8 mouse cellular contexts compared by ENCODE assay signal in the genomic region with DNA sequence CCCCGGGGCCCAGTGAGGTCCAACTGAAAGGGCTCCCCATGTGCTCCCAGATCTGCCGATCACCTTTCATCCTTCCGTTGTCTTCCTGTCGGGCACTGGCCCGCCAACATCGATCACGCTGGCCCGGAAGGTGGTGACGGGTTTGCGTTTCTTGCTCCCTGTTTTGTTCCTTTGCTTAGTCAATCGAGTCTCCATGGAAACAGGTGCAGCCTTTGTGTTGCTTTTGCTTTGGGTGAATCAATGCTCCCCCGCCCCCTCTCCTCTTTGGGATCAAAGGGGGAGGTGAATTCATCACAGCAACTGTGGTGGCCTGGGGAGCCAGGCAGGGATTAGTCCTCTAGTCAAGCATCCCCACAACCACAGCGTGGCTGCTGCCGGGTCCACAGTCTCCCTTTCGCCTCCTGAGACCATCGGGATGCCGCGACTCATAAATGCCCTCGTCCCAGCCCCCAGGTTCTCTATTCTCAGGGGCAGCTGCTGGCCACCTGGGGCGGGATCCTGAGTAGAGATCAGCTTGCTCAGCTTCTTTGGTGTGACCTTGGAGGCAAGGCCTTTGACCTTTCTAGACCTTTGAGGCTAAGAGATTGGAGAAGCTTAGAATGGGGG. TPM values are rescaled to one million over a fixed set of nuclear protein-coding genes. Genes with fewer than 3 reads are reported as not detected.
DNase-seq lines count a peak whose midpoint lies in the region; ATAC-seq and TF ChIP-seq lines count a peak whose summit lies in the region.

No protein-coding gene starts in this region.

- peaks cover 49% of the 10 kb centered on the region for H3K27me3 ChIP-seq in G1E (ENCODE audit: insufficient read depth, low read length)
- no peaks in the 10 kb centered on the region for H3K27me3 ChIP-seq in forebrain, embryonic 12.5 days
- H3K27me3 ChIP-seq in limb, embryonic 10.5 days (ENCODE audit: low read depth, poor library complexity, severe bottlenecking) = no peaks in the 10 kb centered on the region

- peak overlapping the region; percentile 38 for H3K9ac ChIP-seq in forebrain, embryonic 12.5 days

- peak overlapping the region; percentile 0; the same call in 1 of the 2 replicates for H3K4me3 ChIP-seq in gastrocnemius, adult 2 months
- H3K4me3 ChIP-seq in G1E (ENCODE audit: low read depth, low read length) = peak overlapping the region; percentile 54; the same call in 1 of the 2 replicates
- peak overlapping the region; percentile 21 for H3K4me3 ChIP-seq in forebrain, embryonic 12.5 days (replicated peaks)
- H3K4me3 ChIP-seq in limb, embryonic 10.5 days = peak overlapping the region; percentile 31

- 0 out of 2 replicates have a peak, but pooled peaks cover 4% of the 10 kb centered on the region for H3K9me3 ChIP-seq in G1E (replicated peaks)
- H3K9me3 ChIP-seq in forebrain, embryonic 12.5 days = no peaks in the 10 kb centered on the region
- no peaks in the 10 kb centered on the region for H3K9me3 ChIP-seq in limb, embryonic 10.5 days (replicated peaks)

- H3K27ac ChIP-seq in gastrocnemius, adult 2 months = peak overlapping the region; percentile 85
- peak overlapping the region; percentile 96 for H3K27ac ChIP-seq in forebrain, embryonic 12.5 days
- H3K27ac ChIP-seq in limb, embryonic 10.5 days = peak overlapping the region; percentile 76

- WGBS in forebrain, embryonic 12.5 days = under 1% methylated on average over 20 of the region's 20 CpGs
- 2% methylated on average over 20 of the region's 20 CpGs for WGBS in limb, embryonic 10.5 days

- H3K4me2 ChIP-seq in forebrain, embryonic 12.5 days = peak overlapping the region; percentile 53

- peaks cover 71% of the 10 kb centered on the region for H3K4me1 ChIP-seq in G1E (ENCODE audit: insufficient read depth, low read depth, low read length)
- H3K4me1 ChIP-seq in forebrain, embryonic 12.5 days = peaks cover 65% of the 10 kb centered on the region
- H3K4me1 ChIP-seq in limb, embryonic 10.5 days = peaks cover 69% of the 10 kb centered on the region

- H3K36me3 ChIP-seq in G1E (replicated peaks) = peaks cover 4% of the 10 kb centered on the region
- peaks cover 2% of the 10 kb centered on the region; the same call in 1 of the 2 replicates for H3K36me3 ChIP-seq in forebrain, embryonic 12.5 days (replicated peaks)
- H3K36me3 ChIP-seq in limb, embryonic 10.5 days = peaks cover 5% of the 10 kb centered on the region

- no peak for DNase-seq in gastrocnemius, adult 2 months
- DNase-seq in gastrocnemius, postnatal 36 days = no peak
- DNase-seq in G1E (ENCODE audit: low spot score) = no peak
- DNase-seq in limb, embryonic 10.5 days (ENCODE audit: low spot score) = peak; percentile 79
- DNase-seq in retina, embryonic 14.5 days (ENCODE audit: low spot score) = peak; percentile 67
- no peak for DNase-seq in gastrocnemius, postnatal 10 days
- no peak for DNase-seq in cerebellum, adult 18-20 months

- no peak for TF ChIP-seq CTCF in gastrocnemius, adult 2 months (IDR thresholded peaks at IDR 0.05)
- TF ChIP-seq CTCF in G1E (IDR thresholded peaks at IDR 0.05; ENCODE audit: low read depth, low read length) = no peak

- no peak for ATAC-seq in G1E (ENCODE audit: extremely low read depth, insufficient number of reproducible peaks, low FRiP score, poor library complexity, severe bottlenecking)
- peak; percentile 73 for ATAC-seq in forebrain, embryonic 12.5 days (ENCODE audit: low FRiP score)

- intact Hi-C loops in gastrocnemius, adult 2 months (cut with DNase I) = no loop called here
- intact Hi-C loops in gastrocnemius, postnatal 36 days (cut with DNase I) = no loop called here

RNA-seq across cellular contexts. Expression of gene Cuedc1, which starts 41.5 kb away (rescaled TPM):
- total RNA-seq in gastrocnemius, adult 2 months (2021) = 100 to 1,000 TPM; 101 to 127 TPM
- total RNA-seq in gastrocnemius, postnatal 36 days (2021) = 10 to 100 TPM; 80.3 to 96.9 TPM
- total RNA-seq in G1E (2014; fragmentation: Nextera tagmentation) (29.2 and 36.4 TPM in 2 replicates), G1E (2017) (16.7 and 18.9 TPM in 2 replicates)
- polyA plus RNA-seq in G1E (2012) = 29.6 and 31.7 TPM in 2 replicates
- polyA plus RNA-seq in forebrain, embryonic 12.5 days (2016; fragmentation: Nextera tagmentation; extraction: Ambion mirVana) = 41.1 and 42.5 TPM in 2 replicates
- polyA plus RNA-seq in limb, embryonic 10.5 days (2016; fragmentation: Nextera tagmentation; extraction: Ambion mirVana) = 15.0 and 22.6 TPM in 2 replicates
- total RNA-seq in gastrocnemius, postnatal 10 days (2021) = 10 to 100 TPM; 50.5 to 60.6 TPM

Comparison
In these comparisons a context has a peak if more than half of its experiments do, and no peak if none do; other contexts are left out.
1. DNase-seq: peak in limb, embryonic 10.5 days (single experiment) and retina, embryonic 14.5 days (single experiment); none in gastrocnemius, adult 2 months (single experiment), gastrocnemius, postnatal 36 days (0 of 2), G1E (single experiment), gastrocnemius, postnatal 10 days (single experiment) and cerebellum, adult 18-20 months (0 of 2).
2. H3K4me3 ChIP-seq: peak in every context shown above with its lines; median percentile 54 in G1E; 31 in limb, embryonic 10.5 days; 21 in forebrain, embryonic 12.5 days; 0 in gastrocnemius, adult 2 months.
3. Peak in every context shown above with its lines, with median percentiles within 50 percentile points of each other: H3K27ac ChIP-seq.